Mouse (Mus musculus): Measurements from ENCODE around the gene Tssk6.

DNA sequence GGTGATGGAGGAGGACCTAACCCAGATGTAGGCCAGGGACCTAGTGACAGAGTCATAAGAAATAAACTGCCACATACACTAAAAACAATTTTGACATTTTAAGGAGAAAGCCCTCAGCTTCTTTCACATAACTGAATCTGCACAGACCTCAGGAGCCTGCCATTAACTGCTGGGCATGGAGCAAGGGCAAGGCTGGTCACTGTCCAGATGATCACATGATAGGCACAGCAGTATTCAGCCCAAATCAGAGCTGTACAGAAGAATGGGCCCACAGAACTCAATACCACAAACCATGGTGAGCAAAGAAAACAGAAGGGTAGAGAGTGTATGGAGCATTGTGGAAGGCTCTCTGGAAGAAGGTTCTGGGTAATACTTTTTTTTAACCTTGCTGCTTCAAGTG is 24.9 kb downstream of the Tssk6 start:
- no peak for TF ChIP-seq CTCF (IDR thresholded peaks at IDR 0.05)
- TF ChIP-seq POLR2A (IDR thresholded peaks at IDR 0.05; ENCODE audit: insufficient read depth, low read depth, low read length), result no peak
- TF ChIP-seq EP300 (IDR thresholded peaks at IDR 0.05; ENCODE audit: insufficient read depth, low read depth, low read length), result no peak

Data from heart, adult 2 months (tissue).